Mouse (Mus musculus) neural tube, embryonic 15.5 days (tissue): ENCODE measurements around the gene Utp6. TPM values are rescaled to one million over a fixed set of nuclear protein-coding genes. Genes with fewer than 3 reads are reported as not detected.
"Not testable (repeated sequence)": the region's sequence is repeated elsewhere in the genome, so short reads cannot be mapped to it uniquely, and the experiment has no call there.

ENCODE experiments used
- ATAC-seq: fragments of 200-750 bp; cut with Nextera tagmentation; 2 replicates; pipeline ENCODE4 v1.8.0; 2017; ENCODE audit warnings: mild to moderate bottlenecking, moderate TSS enrichment, moderate library complexity; ENCODE audit not compliant: low FRiP score
- H3K27ac ChIP-seq: fragments of 300-500 bp; sonication (generic); replicated peaks from 2 replicates; pipeline ENCODE4 v1.5.1; 2015; ENCODE audit warnings: mild to moderate bottlenecking, inconsistent platforms
- H3K27me3 ChIP-seq: fragments of 300-500 bp; sonication (generic); replicated peaks from 2 replicates; pipeline ENCODE4 v1.6.1; 2015; ENCODE audit warnings: inconsistent platforms
- H3K36me3 ChIP-seq: fragments of 300-500 bp; sonication (generic); 2 replicates; pipeline ENCODE4 v1.6.1; 2015; ENCODE audit warnings: inconsistent platforms
- H3K4me1 ChIP-seq: fragments of 300-500 bp; sonication (generic); 2 replicates; pipeline ENCODE4 v1.6.1; 2015; ENCODE audit warnings: inconsistent platforms
- H3K4me2 ChIP-seq: fragments of 300-500 bp; sonication (generic); 2 replicates; pipeline ENCODE4 v1.6.1; 2015; ENCODE audit warnings: inconsistent platforms, mild to moderate bottlenecking, moderate library complexity
- H3K4me3 ChIP-seq: fragments of 300-500 bp; sonication (generic); replicated peaks from 2 replicates; pipeline ENCODE4 v1.5.1; 2015; ENCODE audit warnings: mild to moderate bottlenecking, inconsistent platforms
- H3K9ac ChIP-seq: fragments of 300-500 bp; sonication (generic); replicated peaks from 2 replicates; pipeline ENCODE4 v1.6.1; 2015; ENCODE audit warnings: mild to moderate bottlenecking, inconsistent platforms
- H3K9me3 ChIP-seq: fragments of 300-500 bp; sonication (generic); replicated peaks from 2 replicates; pipeline ENCODE4 v1.6.1; 2016; ENCODE audit warnings: inconsistent platforms
- WGBS: fragments of 180-500 bp; shearing (Covaris S2); methylation state at CpG from one replicate; pipeline ENCODE4 v1.1.7; 2015; ENCODE audit warnings: mixed read lengths; 5-methylcytosine and 5-hydroxymethylcytosine counted together
- polyA plus RNA-seq: library from polyadenylated mRNA; unstranded; fragments of >200 nt; fragmentation: Nextera tagmentation; extraction: Ambion mirVana; gene quantifications from 2 replicates; pipeline ENCODE4 v1.2.1, GENCODE M21; 2015

The Utp6 gene
- 35.3 and 44.4 TPM in 2 replicates for polyA plus RNA-seq

DNA sequence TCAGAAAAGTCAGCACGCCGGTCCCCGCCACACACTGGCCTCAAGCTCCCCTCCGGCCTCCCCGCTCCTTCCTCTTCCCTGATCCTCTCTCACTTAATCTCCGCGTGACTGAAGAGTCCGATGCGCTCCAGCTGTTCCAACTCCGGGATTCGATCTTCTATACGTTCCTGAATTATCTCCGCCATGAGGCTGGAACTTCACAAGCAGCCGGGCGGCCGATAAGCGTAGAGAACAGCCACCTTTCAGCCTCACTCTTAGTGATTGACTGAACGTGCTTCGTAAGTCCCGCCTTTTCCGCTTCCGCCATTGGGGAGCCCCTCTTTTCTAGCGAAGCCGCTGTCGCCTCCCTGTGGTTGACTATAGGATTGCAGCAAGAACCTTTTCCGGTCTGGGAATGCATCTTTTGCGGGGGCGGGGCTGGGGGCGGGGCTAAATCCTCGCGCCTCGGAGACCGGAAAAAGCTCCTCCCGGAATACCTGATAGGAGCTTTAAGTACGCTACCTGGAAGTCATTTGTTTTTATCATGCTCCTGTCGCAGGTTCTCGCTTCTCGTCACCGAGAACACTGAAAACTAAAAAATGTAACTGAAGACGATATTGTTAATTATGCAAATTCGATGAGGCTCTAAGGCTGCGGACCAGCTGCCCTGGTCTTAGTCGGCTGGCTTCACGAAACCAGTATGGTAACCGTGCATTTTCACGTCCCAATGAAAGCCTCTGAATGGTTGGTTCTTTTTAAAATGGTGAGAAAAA, at the start of gene Utp6:
Gene Utp6, minus strand, starts transcription at position 266 of the 752 bp plus-strand sequence.
- peak within 1 kb of the TSS; percentile 70 for H3K9ac ChIP-seq
- under 1% methylated on average over 46 of the region's 46 CpGs for WGBS
- no peaks in the 10 kb centered on the region for H3K9me3 ChIP-seq
- H3K27me3 ChIP-seq: no peaks in the 10 kb centered on the region
- peak within 1 kb of the TSS; percentile 82 for H3K4me3 ChIP-seq
- peak; percentile 95 for ATAC-seq
- peaks cover 13% of the 10 kb centered on the region for H3K4me1 ChIP-seq
- peak within 1 kb of the TSS; percentile 78 for H3K4me2 ChIP-seq
- H3K27ac ChIP-seq: peak within 1 kb of the TSS; percentile 69
- peaks cover 18% of the 10 kb centered on the region for H3K36me3 ChIP-seq

DNA sequence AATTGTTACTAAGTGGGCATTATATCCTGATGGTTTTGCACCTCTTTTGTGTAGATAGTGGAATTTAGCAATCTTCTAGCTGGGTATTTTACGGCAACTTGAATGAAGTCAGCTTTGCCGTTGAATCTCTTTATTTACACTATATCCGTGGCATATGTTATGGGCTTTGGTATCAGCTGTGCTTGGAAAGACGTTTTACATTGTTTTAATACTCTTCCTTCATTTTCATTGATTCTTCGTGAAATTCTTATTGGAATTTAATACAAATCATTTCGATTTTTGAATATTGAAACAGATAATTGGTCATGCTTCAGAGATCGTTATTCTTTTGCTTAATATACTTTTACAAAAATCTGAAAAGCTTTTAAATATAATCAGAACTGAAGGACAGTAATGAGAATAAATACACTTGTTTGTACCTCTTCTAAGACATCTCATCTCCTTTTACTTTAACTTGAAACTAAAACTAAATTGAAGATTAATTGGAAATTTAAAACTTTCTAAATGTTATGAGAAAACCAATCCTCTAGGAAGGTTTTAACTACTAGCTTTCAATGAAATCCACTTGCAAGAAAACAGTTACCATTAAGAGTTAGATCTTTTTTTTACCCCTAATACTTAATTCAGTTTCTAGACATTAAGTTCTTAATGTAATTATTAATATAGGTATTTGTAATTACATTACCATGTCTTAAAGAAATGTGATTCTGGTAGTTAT, 32.2 kb upstream of the Utp6 start:
- no peak overlapping the region for H3K27ac ChIP-seq
- peaks cover 2% of the 10 kb centered on the region; the same call in 1 of the 2 replicates for H3K36me3 ChIP-seq
- 4% methylated on average over 7 of the region's 7 CpGs for WGBS
- peaks cover 7% of the 10 kb centered on the region for H3K4me1 ChIP-seq
- peak overlapping the region; percentile 93 for H3K4me2 ChIP-seq
- no peaks in the 10 kb centered on the region for H3K27me3 ChIP-seq
- H3K9me3 ChIP-seq: no peaks in the 10 kb centered on the region
- no peak for ATAC-seq
- peak overlapping the region; percentile 88 for H3K9ac ChIP-seq
- peak overlapping the region; percentile 80 for H3K4me3 ChIP-seq

DNA sequence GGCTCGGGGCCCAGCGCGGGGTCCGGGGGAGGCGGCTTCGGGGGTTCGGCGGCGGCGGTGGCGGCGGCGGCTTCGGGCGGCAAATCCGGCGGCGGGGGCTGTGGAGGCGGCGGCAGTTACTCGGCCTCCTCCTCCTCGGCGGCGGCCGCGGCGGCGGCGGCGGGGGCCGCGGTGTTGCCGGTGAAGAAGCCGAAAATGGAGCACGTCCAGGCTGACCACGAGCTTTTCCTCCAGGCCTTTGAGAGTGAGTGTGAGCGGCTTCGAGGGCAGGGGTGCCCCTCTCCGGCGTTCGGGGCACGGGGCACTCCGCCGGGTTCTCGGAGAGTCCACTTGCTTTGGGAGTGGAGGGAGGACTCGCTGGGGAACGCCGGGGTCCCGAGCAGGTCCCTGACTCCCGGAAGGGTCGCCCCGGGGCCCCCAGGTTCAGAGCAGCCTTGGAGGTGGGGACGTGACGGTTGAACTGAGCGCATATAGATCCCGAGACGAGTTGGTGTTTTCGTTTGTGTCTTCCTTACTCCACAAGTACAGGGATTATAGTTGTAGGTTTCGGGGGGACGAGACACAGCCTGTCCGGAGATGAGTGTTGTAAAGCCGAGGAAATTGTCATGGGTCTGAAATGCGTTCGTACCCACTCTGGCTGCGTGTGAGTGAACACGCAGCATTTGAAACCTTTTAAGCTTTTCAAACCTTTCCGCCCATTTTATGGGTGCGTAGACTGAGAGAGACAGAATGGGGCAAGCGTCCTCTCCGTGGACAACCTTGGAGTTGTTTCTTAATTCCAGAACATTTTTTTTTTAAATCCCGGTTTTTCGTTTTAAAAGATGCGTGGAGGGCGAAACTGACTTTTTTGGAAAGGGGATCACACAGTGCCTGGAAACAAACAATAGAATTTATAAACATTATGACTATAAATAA, 31.4 kb upstream of the Utp6 start:
- Histone ChIP-seq H3K9ac (peak overlapping the region; percentile 88), H3K9me3 (no peaks in the 10 kb centered on the region), H3K4me2 (peak overlapping the region; percentile 93), H3K27me3 (no peaks in the 10 kb centered on the region), H3K4me3 (peak overlapping the region; percentile 80), H3K36me3 (no peaks in the 10 kb centered on the region), H3K27ac (peak overlapping the region; percentile 98), H3K4me1 (peaks cover 7% of the 10 kb centered on the region)
- under 1% methylated on average over 68 of the region's 74 CpGs for WGBS
- peak; percentile 48 for ATAC-seq

DNA sequence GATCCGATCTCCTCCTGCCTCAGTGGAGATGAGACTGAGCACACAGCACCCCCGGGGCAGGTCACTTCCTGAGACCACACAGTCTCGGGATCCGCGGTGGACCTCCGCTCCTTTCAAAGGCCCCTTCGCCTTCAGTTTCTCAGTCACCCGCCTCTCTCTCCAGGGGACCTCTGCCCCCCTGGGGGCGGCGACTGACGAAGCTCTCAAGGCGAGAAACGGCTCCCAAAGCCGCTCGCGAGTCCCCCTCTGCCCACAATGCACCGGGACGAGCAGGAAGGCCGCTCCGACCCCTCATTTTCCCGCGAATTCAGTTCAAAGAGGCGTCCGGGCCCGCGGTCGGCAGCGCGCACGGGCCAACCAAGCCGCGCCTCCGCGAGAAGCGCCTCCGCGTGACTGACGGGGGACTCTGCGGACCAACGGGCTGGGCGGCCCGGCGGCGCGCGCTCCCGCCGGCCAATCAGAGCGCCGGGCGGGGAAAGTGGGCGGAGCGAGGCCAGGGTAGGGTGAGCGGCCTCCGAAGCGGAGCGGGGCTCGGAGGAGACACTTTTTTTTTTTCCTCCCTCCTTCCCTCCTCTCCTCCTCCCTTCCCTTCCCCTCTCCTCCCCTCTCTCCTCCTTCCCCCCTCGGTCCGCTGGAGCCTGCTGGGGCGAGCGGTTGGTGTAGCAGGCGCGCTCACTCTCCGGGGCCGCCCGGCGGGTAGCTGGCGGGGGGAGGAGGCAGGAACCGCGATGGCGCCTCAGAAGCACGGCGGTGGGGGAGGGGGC, 30.6 kb upstream of the Utp6 start, which contains the start of gene Suz12:
Gene Suz12, plus strand, starts transcription at position 515 of the 764 bp plus-strand sequence.
- Histone ChIP-seq H3K9ac (peak within 1 kb of the TSS; percentile 88), H3K4me2 (peak within 1 kb of the TSS; percentile 93), H3K27ac (peak within 1 kb of the TSS; percentile 98), H3K36me3 (no peaks in the 10 kb centered on the region), H3K4me1 (peaks cover 7% of the 10 kb centered on the region), H3K9me3 (no peaks in the 10 kb centered on the region), H3K27me3 (no peaks in the 10 kb centered on the region), H3K4me3 (peak within 1 kb of the TSS; percentile 80)
- peak; percentile 98 for ATAC-seq
- WGBS: under 1% methylated on average over 53 of the region's 74 CpGs

DNA sequence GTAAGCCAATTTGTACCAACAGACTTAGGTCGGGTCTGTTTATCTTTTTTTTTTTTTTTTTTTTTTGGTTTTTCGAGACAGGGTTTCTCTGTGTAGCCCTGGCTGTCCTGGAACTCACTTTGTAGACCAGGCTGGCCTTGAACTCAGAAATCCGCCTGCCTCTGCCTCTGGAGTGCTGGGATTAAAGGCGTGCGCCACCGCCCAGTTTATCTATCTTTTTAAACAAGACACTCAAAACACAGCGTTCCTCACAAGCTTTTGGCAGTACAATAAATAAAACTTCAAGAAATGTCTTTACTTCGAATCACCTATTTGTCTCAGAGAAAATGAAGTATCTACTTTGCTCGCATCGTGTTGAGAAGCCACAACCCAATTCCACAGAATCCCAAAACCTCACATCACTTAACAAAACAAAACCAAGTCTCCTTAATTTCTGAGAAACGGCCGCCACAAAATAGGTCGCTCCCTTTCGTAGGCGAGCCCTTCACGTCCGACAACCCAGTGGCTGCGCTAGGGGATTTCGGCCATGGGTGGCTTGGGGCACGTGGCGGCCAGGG, 29.9 kb upstream of the Utp6 start:
- Histone ChIP-seq H3K27ac (peak overlapping the region; percentile 98), H3K4me2 (peak overlapping the region; percentile 93), H3K4me1 (peaks cover 7% of the 10 kb centered on the region), H3K36me3 (no peaks in the 10 kb centered on the region), H3K4me3 (peak overlapping the region; percentile 80), H3K9me3 (no peaks in the 10 kb centered on the region), H3K9ac (peak overlapping the region; percentile 65), H3K27me3 (no peaks in the 10 kb centered on the region)
- WGBS: 28% methylated on average over 20 of the region's 21 CpGs
- no peak for ATAC-seq

DNA sequence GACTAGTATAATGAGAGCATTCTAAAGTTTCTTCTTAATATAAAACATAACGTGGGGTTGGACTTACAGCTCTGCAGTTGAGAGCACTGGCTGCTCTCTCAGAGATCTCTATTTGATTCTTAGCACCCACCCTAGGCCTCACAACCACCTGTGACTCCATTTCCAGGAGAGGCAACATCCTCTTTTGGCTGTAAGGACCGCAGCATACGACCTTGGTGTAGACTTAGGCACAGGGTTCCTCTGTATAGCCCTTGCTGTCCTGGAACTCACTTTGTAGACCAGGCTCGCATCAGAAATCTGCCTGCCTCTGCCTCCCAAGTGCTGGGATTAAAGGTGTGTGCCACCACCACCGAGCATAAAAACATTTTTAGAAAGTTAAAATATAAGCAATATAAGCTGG, 29.4 kb upstream of the Utp6 start:
- H3K9ac ChIP-seq: no peak overlapping the region
- H3K4me1 ChIP-seq: peaks cover 7% of the 10 kb centered on the region
- no peak overlapping the region for H3K4me2 ChIP-seq
- no peak overlapping the region for H3K4me3 ChIP-seq
- no peak for ATAC-seq
- no peaks in the 10 kb centered on the region for H3K27me3 ChIP-seq
- H3K9me3 ChIP-seq: no peaks in the 10 kb centered on the region
- 89% methylated on average over 5 of the region's 5 CpGs for WGBS
- H3K36me3 ChIP-seq: no peaks in the 10 kb centered on the region
- no peak overlapping the region for H3K27ac ChIP-seq

DNA sequence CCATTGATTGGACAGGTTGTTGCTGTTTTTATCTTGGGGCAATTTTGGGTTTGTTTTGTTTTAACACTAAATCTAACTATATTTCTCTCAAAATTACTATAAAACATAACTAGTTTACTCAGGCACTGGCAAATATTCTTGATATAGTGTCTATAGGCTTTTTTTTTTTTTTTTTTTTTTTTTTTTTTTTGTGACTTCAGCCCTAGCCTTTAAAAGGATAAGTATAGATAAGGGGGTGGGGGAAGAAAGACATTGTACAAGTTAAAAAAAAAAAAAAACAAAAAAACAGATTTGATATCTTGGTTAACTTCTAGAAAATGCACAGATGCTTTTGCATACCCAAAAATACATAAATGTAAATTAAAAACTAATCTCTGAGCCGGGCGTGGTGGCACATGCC, 27.9 kb upstream of the Utp6 start:
- no peaks in the 10 kb centered on the region for H3K9me3 ChIP-seq
- no peaks in the 10 kb centered on the region for H3K36me3 ChIP-seq
- H3K9ac ChIP-seq: no peak overlapping the region
- no peak for ATAC-seq
- 96% methylated on average over 2 of the region's 2 CpGs for WGBS
- H3K27me3 ChIP-seq: no peaks in the 10 kb centered on the region
- no peak overlapping the region for H3K4me3 ChIP-seq
- no peak overlapping the region for H3K4me2 ChIP-seq
- H3K4me1 ChIP-seq: peaks cover 5% of the 10 kb centered on the region
- no peak overlapping the region for H3K27ac ChIP-seq

DNA sequence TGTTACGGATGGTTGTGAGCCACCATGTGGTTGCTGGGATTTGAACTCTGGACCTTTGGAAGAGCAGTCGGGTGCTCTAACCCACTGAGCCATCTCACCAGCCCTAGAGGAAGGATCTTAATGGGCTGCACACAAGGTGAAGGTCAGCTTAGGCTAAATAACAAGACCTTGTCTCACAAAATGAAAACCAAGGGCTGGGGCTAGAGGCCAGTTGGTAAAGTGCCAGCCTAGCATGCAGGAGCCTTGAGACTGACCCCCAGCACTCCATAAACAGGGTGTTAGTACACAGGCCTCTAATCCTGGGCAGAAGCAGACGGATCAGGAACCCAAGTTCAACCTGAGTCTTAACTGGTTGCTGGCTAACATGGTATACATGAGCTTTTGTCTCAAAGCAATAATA, 25.7 kb upstream of the Utp6 start:
- no peak overlapping the region for H3K9ac ChIP-seq
- no peak overlapping the region for H3K4me2 ChIP-seq
- 84% methylated on average over 3 of the region's 3 CpGs for WGBS
- no peak overlapping the region for H3K27ac ChIP-seq
- no peaks in the 10 kb centered on the region for H3K36me3 ChIP-seq
- H3K4me3 ChIP-seq: no peak overlapping the region
- H3K4me1 ChIP-seq: peaks cover 4% of the 10 kb centered on the region
- no peaks in the 10 kb centered on the region for H3K27me3 ChIP-seq
- H3K9me3 ChIP-seq: no peaks in the 10 kb centered on the region
- no peak for ATAC-seq

DNA sequence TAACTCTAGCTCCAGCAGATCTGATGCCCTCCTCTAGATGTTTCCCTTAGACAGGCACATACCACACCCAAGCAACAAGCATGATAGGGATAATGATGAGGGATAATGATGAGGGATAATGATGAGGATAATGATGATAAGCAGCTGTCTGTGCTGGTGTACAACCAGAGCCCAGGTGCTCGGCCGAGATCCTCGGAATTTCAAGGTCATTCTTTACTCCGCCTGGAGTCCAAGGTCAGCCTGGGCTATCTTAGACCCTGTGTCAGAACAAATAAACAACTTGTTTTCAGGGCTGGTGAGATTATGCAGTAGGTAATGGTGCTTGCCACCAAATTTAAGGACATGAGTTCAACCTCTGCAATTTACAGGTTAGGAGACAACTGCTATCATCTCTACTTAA, 24.7 kb upstream of the Utp6 start:
- no peak overlapping the region for H3K27ac ChIP-seq
- no peaks in the 10 kb centered on the region for H3K4me1 ChIP-seq
- H3K27me3 ChIP-seq: no peaks in the 10 kb centered on the region
- WGBS: 91% methylated on average over 4 of the region's 4 CpGs
- no peak overlapping the region for H3K9ac ChIP-seq
- no peak overlapping the region for H3K4me3 ChIP-seq
- no peak for ATAC-seq
- H3K36me3 ChIP-seq: no peaks in the 10 kb centered on the region
- H3K4me2 ChIP-seq: no peak overlapping the region
- no peaks in the 10 kb centered on the region for H3K9me3 ChIP-seq

DNA sequence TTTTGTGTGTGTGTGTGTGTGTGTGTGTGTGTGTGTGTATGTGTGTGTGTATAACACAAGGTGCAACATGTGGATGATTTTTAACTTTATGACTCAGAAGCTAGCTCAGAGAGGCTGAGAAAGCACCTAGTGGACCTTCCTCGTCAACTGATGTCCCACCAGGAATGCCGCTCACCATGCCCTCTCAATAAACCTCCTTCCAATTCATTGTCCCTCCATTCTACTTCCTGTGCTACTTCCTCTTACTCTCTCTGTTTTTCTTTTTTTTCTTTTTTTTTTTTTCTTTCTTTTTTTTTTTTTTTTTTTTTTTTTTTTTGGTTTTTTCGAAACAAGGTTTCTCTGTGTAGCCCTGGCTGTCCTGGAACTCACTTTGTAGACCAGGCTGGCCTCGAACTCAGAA, 15.6 kb upstream of the Utp6 start:
- not testable (repeated sequence) for H3K9ac ChIP-seq, H3K4me2 ChIP-seq, H3K36me3 ChIP-seq, H3K9me3 ChIP-seq, H3K27ac ChIP-seq, H3K27me3 ChIP-seq, H3K4me3 ChIP-seq, ATAC-seq
- 87% methylated on average over 4 of the region's 4 CpGs for WGBS
- H3K4me1 ChIP-seq: peaks cover 18% of the 10 kb centered on the region
